Mouse (Mus musculus): ENCODE measurements around the gene Tdrkh.
A peak's percentile ranks its signal among the peaks of the same experiment; 100 is the strongest.

Tdrkh gene

DNA sequence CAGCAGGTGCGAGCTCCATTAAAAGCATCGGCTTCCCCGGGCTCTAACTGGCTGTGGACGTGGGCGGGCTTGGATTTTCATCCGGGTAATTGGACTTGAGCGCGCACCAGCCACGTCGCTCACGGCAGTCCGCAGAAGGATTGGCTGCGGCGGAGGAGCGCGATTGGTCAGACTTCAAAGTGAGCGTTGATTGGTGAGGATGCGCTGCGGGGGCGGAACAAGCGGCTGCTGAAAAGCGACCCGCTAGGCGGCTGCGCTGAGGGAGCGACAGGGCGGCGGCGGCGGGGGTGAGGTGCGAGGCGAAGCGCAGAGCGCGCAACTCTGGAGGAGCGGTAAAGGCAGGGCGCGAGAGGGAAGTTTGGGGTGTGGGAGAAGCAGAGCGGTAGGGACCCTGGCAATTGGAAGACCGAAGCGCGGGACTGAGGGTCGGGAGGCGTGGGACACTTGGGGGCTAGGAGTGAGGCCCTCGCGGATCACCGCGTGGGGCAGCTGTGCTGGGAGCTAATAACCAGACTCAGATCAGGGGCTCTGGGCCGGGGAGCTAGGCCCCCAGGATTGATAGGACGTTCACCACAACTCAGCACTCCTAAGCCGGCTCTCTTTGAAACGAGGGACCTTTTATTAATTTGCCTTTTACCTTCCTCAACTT is at the start of gene Tdrkh:
Tdrkh (plus strand) TSS at position 243 of the 649 bp plus-strand sequence.
- peak; percentile 96 for DNase-seq (ENCODE audit: low spot score)

DNA sequence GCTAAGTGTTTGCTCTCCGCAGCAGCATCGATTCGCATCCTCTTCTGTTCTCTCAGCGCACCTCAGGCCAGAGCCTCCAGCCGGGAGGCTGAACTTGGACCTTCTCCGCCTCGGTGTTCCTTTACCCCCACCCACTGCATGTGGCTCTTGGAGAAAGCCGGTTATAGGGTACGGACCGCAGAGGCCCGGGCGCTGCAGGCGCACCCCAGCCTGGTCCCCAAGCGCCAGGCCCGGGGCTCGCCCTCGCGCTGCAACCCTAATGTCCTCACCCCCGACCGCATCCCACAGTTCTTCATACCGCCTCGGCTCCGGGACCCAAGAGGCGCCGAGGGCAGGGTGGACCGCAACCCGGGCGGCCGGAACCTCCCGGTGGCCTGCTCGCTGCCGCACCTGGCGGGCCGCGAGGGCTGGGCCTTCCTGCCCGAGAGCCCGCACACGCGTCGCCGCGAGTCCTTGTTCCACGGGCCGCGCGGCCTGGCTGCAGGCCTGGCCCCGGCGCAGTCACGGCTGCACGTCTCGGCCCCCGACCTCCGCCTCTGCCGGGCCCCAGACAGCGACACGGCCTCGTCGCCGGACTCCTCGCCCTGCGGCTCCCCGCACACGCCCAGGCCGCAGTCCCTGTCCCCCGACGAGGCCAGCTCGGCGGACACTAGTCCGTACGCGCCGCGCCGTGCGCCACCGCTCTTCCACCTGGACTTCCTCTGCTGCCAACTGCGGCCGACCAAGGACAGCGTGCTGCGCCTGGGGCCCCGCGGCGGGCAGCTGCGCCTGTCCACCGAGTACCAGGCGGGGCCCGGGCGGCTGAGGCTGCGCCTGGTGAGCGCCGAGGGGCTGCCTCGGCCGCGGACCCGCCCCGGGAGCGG is 49.6 kb upstream of the Tdrkh start:
- no peak for DNase-seq (ENCODE audit: low spot score)

DNA sequence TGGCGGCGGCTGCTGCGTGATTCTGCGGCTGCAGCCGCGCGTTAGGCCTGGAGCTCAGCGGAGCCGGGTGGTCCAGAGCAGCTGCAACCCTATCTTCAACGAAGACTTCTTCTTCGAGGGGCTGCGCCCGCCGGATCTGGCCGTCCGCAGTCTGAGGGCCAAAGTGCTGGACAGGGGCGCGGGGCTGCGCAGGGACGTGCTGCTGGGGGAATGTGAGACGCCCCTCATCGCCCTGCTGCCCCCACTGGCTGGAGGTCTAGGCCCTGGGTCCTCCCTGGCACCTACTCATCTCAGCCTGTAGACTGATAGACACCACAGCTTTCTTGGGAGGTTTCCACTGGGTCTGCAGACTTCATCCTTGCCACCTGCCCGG is 48.9 kb upstream of the Tdrkh start:
- DNase-seq (ENCODE audit: low spot score) = no peak

DNA sequence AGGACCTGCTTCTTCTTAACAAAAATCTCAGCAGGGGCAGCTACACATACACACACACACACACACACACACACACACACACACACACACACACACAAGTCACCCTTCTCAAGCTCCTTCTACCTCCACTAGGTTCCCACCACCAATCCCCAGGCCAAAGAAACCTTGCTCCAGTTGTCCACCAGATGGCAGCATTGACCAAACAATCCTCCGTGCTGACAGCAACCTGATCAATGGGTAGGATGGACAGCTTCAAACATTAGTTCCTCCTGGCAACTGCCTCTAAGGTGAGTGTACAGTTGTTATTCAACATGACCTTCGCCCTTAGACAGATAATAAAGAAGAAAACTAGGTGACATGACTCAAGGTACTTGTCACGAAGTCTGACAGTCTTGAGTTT is 46.3 kb upstream of the Tdrkh start:
- peak; percentile 82 for DNase-seq (ENCODE audit: low spot score)

DNA sequence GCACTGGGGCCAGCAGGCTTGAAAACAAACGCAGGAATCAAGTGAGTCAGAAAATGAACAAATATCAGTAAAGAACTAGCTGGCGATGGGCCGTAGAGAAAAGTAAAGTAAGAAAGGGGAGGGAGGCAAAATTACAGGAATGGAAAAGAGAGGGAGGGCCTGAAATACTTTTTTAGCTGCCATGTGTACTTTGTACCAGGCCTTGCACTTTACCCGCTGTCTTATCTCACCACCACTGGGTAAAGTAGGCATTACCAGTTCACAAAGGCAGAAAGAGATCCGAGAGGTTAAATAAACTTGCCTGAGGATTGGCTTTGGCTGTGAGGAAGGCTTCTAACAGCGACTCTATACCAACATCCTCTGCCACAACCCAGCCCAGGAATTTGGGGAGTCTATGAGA is 45.6 kb upstream of the Tdrkh start:
- DNase-seq (ENCODE audit: low spot score) = no peak

DNA sequence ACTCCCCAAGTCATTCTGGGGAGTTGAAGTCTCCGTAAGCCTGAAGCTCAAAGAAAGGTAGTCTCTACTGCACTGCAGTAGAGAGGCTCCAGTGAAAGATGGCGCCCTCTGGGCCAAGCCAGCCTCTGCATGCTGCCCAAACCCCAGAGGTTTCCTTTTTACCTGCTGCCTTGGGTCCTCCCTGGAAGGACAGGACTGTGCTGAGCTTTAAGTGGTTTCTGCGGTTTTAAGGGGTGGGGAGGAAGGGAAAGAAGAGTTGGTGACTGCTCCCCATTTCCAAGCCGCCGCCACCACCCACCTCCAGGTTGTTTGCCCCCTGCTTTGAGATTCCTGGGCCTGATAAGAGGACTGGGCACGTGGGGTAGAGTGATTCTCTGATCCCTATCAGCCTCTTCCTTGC is 44.4 kb upstream of the Tdrkh start:
- DNase-seq (ENCODE audit: low spot score) = no peak

DNA sequence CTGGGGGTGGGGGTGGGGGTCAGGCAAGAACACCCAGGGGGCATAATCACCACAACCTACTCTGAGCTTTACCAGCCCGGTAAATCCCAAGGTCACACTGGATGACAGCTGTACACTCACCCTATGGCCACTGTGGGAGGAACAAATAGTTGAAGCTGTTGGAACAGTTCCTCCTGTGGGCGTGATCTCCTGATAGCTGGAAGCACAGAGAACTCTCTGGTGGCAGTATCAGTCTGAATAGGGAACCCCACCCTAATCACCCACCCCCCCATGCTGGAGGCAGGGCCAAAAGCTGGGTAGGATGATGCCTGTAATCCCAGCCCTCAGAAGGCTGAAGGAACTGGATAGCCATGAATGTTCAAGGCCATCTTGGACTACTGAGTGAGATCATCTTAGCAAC is 43.4 kb upstream of the Tdrkh start:
- no peak for DNase-seq (ENCODE audit: low spot score)

DNA sequence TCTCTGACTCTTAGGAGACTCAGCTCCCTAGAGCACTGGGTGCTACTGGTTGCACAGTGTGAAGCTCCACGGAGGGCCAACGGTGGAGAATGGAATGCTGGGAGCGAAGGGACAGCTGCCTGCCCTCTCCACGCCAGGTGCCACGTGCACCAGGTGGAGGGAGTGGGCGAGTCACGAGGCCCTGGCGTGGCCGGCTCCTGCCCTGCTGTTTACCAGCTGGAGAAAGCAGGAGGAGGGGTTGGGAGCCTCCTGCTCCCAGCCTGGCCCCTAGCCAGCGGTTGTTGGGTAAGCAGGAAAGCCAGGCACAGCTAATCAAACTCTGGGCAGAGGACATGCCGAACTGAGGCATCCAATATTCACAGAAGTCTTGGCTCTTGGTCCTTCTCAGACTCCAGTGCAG is 41.4 kb upstream of the Tdrkh start:
- peak; percentile 92 for DNase-seq (ENCODE audit: low spot score)

DNA sequence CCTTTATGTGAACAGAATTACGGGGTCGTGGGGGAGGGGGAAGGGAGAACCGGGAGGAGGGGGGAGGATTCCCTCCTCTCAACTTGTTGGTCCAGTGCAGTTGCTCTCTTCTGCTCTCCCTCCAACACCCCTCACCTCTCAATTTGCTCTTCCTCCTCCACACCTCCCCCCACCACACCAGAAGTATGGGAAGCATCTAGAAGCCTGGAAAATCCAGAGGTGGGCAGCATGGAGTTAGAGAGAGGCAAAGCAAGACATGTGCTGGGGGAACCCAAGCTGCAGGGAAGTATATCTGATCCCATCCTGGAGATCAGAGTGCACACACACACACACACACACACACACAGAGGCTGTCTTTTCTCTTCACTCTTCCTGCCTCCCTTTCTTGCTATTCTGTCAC is 41.0 kb upstream of the Tdrkh start:
- DNase-seq (ENCODE audit: low spot score) = no peak

DNA sequence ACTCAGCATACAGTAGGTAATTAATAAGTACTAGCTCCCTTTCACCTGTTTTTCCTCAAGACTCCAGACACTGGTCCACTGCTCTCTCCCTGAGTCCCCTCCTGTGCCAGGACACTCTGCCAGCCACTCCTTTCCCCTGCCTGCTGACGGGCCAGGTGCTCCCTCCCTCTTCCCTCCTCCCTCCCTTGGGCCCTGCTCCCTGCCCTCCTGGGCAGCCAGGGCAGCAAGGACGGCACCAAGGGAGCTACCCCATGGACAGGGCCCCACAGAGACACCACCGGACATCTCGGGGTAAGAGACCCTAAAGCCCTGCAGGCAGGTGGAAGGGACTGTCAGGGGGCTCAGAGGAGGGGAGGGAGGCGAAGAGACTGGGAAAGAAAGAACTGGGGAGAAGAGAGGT is 40.4 kb upstream of the Tdrkh start, which contains the start of gene Rorc:
Rorc (plus strand) TSS at position 154 of the 400 bp plus-strand sequence.
- peak; percentile 66 for DNase-seq (ENCODE audit: low spot score)

DNA sequence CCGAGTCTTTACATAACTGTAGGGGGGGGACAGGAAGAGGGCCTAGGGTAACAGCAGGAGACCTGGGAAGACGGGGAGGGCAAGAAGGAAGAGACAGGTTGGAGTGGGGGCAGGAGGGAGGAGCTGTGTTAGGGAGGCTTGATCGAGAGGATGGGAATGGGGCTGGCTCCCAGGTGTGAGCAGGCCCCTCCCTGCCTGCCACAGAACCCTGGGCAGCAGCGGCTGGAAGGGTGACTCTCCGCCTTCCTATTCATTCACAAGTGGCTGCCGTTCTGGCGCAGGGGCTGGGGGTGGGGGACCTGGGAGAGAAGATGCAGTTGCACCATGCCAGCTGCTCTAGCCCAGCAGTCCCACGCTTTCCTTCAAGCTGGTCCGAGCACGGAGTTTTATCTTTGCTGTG is 40.0 kb upstream of the Tdrkh start:
- DNase-seq (ENCODE audit: low spot score) = peak; percentile 17

DNA sequence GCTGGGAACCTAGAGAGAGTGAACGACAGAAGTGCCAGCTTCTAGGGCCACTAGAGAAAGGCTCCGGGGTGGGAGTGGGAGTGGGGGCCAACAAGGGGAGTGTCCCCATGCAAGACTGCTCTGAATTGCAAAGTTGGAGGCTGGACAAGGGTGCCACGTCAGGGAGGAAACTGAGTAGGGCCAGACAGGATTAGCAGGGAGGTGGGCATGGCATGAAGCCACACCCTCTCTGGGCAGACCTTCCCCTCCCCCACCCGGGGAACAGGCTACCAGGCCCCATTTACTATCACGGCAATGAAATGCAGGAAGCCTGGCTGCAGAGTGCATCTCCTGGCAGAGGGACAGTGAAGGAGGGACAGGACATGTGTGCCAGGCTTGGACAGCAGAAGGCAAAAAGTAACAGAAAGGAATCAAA is 39.5 kb upstream of the Tdrkh start:
- DNase-seq (ENCODE audit: low spot score) = peak; percentile 35

DNA sequence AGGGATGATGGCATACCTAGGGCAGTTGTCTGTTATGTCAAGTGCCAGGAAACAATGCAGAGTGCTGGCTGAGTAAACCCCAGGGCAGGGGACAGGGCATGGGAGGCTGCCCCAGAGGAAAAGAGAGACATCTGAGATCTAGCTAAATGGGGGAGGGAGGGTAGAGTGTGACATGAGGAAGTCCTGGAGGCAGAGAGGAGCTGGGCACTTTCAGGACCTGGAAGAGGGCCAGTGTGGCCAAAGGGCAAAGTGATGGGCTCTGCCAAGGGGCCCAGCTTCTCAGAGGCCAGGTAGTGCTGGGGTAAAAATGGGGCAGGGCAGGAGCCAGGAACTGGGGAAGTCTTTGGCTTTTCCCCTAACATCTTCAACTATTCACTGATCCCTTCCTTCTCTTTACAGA is 38.4 kb upstream of the Tdrkh start:
- no peak for DNase-seq (ENCODE audit: low spot score)

DNA sequence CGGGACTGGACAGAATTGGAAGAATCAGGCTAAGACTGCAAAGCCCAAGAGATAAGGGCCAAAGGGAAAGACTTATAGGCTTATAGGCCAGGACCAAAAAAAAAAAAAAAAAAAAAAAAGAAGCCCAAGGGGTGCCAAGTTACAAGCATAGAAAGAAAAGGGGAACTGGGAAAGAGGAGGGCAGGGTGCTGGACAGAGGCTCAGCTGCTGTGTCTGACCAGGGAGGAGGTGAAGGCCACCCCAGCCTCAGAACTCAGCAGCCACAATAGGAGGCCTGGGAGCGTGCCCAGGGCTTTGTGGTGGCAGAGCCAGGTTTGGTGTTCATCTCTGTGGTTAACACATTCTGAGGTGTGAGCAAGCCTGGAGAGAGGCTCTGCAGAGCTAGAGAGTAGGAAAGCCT is 37.9 kb upstream of the Tdrkh start:
- DNase-seq (ENCODE audit: low spot score) = no peak

DNA sequence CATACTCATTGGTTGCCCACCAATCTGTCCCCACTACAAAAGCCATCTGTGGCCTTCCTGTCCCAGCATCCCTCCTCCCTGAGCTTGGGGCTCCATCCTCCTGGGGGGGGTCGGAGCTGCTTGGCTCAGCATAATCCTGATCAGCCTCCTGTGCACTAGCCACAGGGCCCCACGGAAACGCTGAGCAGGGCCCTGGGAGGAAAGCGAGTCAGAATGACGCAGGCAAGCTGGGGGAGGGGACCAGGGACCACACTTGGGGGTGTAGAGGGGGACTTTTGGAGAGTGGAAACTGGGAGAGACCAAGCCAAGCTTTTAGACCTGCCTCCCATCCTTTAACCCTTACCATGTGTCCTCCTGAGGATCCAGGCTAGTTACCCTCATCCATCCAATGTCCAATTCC is 37.2 kb upstream of the Tdrkh start:
- DNase-seq (ENCODE audit: low spot score) = no peak

DNA sequence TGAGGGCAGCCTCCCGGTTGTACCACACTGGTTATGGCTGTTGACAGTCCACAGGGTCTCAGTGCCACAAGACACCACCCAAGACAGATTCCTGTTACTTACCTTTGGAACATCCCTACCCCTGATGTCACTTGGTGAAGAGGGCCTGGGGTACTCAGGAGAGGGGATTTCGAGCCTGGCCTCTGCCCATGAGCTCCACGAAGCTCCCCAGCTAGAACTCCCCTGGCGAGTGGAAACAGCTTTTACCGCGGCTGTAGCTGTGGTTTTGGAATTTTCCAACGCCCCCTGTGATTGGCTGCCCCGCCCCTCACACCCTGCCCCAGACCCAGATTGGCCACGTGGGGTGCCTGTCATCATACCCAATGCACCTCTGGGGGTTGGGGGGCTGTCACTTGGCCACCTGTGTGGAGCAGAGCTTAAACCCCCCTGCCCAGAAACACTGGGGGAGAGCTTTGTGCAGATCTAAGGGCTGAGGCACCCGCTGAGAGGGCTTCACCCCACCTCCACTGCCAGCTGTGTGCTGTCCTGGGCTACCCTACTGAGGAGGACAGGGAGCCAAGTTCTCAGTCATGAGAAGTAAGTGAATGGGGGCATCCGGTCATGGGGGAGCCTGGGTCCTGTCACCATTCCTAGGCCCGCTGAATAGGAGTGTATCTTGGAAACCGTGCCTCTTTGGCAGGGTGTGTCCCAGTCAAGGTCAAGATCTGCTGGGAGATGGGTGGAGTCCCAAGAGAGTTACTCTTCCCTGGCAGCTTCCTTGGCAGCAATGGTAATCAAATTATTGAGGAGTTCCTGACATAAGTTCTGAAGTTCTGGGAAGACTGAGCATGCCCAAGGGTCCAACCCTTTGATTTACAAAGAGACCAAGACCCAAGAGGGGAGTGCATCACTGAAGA is 35.8 kb upstream of the Tdrkh start:
- DNase-seq (ENCODE audit: low spot score) = no peak

DNA sequence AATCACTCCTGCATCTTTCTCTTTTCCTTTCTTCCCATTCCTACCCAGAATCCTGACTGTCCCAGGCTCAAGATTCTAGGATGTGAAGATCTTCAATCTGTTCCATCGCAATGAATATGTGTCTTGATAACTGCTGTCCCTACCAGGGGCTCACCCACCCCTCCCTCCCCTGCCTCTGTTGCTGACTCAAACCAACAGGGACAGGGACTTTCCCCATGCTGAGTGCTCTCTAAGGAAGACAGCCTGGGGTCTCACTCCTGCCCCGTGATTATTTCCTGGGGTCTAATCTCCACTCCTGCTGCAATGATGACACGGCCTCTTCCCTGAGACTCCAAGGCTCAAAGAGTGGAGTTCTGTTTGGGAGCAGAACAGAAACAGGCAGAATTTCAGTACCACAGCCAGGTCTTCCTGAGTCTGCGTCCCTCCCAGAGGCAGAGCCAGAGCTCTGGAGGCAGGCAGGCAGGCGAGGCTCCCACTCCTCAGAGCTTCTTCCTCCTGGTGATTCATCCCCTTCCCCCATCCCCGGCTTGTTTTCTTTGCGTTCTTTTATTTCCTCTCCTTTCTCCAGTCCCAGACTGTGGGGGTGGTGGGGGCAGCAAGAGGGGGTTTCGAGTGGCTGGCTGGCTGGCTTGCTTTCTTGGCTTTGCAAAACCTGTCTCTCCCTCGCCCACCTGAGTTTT is 33.1 kb upstream of the Tdrkh start:
- DNase-seq (ENCODE audit: low spot score) = no peak

DNA sequence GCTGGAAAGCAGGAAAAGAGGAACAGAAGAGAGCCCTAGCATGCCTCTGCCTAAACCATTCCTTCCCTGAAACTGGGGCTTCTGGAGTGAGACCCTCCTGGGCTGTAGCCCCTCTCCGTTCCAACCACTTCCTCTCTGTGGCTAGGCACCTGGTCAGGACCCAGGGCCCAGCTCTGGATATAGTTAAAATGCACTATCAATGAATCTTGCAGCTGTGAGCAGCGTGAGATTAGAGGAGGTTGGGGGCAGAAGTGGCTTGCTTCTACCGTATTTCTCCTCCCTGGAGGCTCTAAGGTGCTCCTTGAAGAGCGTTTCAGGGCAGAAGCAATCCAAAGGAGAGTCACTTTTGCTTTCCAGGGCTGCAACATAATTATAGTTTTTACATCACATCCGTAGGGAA is 30.8 kb upstream of the Tdrkh start:
- no peak for DNase-seq (ENCODE audit: low spot score)

DNA sequence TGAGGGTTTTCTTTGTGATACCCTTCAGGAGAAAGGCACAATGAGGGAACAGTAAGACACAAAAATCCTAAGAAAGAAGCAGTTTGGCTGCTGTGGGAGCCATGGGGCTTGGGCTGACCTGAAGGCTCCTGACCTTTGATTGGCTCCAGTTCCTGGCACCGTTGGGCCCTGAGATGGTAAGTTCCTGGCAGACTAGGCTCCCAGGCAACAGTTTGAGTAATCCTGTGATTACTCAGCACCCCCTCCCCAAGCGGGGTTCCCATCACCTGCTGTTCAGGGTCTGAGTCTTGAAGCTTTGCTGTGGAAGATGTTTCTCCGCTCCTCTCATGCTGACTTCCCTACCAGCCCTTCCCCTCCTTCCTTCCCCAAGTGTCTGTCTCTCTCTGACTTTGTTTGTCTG is 29.6 kb upstream of the Tdrkh start:
- no peak for DNase-seq (ENCODE audit: low spot score)

DNA sequence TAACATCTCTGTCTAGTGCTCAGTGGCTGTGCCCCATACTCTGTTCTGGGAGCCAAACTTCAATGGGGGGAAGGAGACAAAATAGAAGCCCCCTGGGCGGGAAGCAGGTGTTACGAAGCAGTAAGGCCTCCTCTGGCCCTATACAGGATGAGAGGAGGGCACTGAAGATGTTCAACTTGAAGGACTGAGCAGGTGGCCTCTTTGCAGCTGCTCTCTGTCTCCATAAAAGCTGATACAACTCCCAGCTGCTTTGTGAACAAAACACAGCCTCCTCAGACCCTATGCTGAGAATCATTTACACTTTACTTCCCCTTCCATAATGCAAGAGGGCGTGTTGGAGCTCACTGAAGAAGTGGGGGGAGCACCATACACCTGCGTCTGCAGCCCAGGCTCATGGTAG is 26.4 kb upstream of the Tdrkh start:
- no peak for DNase-seq (ENCODE audit: low spot score)

DNA sequence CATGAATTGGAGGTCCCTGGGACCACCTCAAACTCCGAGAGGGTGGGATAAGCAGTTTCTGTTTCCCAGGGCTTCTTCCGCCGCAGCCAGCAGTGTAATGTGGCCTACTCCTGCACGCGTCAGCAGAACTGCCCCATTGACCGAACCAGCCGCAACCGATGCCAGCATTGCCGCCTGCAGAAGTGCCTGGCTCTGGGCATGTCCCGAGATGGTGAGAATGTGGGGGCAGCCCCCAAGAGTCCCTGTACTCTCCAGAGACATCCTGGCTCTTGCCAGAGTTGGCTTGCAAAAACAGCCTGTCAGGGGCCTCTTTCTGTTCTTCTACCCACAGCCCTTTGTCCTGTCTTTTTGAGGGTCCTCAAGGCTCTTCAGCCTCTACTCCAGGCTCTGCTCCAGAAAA is 25.7 kb upstream of the Tdrkh start:
- DNase-seq (ENCODE audit: low spot score) = no peak

DNA sequence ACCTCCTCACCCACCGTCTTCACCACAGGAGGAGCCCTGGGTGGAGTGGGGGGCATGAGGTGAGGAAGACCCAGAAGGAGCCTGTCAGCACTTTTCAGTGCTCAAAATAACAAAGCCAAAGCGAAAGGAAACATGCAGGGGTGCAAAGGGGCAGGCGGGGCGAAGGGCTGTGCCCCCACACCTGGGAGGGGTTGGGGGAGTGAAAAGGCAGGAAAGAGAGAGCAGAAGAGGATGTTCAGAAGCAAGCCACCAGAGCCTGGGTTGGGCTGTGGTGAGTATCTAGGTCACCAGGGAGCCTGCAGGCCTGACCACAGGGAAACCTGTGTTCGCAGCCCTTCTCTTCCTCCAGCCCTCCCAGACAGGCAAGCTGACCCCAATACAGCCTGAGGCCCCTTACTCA is 25.0 kb upstream of the Tdrkh start:
- DNase-seq (ENCODE audit: low spot score) = no peak
